Mouse (Mus musculus) heart, adult 18-20 months (tissue): ENCODE results near the gene Tubb4b. TPM values are rescaled to one million over a fixed set of nuclear protein-coding genes. Genes with fewer than 3 reads are reported as not detected.
A peak's percentile ranks its signal among the peaks of the same experiment; 100 is the strongest.
"Not testable (repeated sequence)": the region's sequence is repeated elsewhere in the genome, so short reads cannot be mapped to it uniquely, and the experiment has no call there.

ENCODE experiments used
- DNase-seq, 2 experiments: peaks; one replicate each; pipeline ENCODE4 v3.0.0; 2021 to 2022; ENCODE audit warnings: mixed read lengths in 1 of 2
- long read RNA-seq, 2 experiments: library from polyadenylated mRNA; stranded (forward); transcript quantifications; one replicate each; pipeline ENCODE4 v2.0.0; 2021
- total RNA-seq, 2 experiments: library from RNA; stranded (reverse); gene quantifications; 2 replicates each; pipeline ENCODE4 v1.2.3; 2021

The Tubb4b gene
- 100 to 1,000 TPM; 289 to 308 TPM for total RNA-seq
- long read RNA-seq, experiment 1, transcript Tubb4b-201 (4 exons, 1,598 nt), result major isoform, 199 of 388 reads
- long read RNA-seq, experiment 1, partial matches to known transcripts, result 7 of 388 reads
- long read RNA-seq, experiment 1, other reads (novel, unspliced or antisense), result 182 of 388 reads
- long read RNA-seq, experiment 2, transcript Tubb4b-201 (4 exons, 1,598 nt), result major isoform, 105 of 311 reads
- long read RNA-seq, experiment 2, partial matches to known transcripts, result 4 of 311 reads
- long read RNA-seq, experiment 2, other reads (novel, unspliced or antisense), result 202 of 311 reads

GRCm38 (mm10) chr2:25224492-25224765 is at the start of gene Tubb4b:
Gene Tubb4b, minus strand, starts transcription at chr2:25224702.
- DNase-seq, result no peak

- DNase-seq, result no peak
Observed at GRCm38 (mm10) chr2:25273010-25273409, 48.5 kb upstream of the Tubb4b start.

- no peak for DNase-seq
Observed at GRCm38 (mm10) chr2:25272515-25272914, 48.0 kb upstream of the Tubb4b start.

GRCm38 (mm10) chr2:25271827-25272511 is 47.5 kb upstream of the Tubb4b start, which contains the start of the genes Ssna1 and Anapc2:
Gene Ssna1, minus strand, starts transcription at chr2:25272438.
Gene Anapc2, plus strand, starts transcription at chr2:25272478.
- DNase-seq, result peak; percentile 97 to 99

- no peak for DNase-seq
Observed at GRCm38 (mm10) chr2:25267746-25268309, 43.3 kb upstream of the Tubb4b start.

- DNase-seq, result no peak
Observed at GRCm38 (mm10) chr2:25267241-25267640, 42.7 kb upstream of the Tubb4b start.

- peak; percentile 59 to 73 for DNase-seq
Observed at GRCm38 (mm10) chr2:25266720-25267119, 42.2 kb upstream of the Tubb4b start.

- DNase-seq, result peak; percentile 49 to 76
Observed at GRCm38 (mm10) chr2:25265897-25266656, 41.6 kb upstream of the Tubb4b start.

- DNase-seq, result no peak
Observed at GRCm38 (mm10) chr2:25264851-25265250, 40.3 kb upstream of the Tubb4b start.

GRCm38 (mm10) chr2:25264286-25264660 is 39.8 kb upstream of the Tubb4b start:
- DNase-seq, result no peak

- DNase-seq, result no peak
Observed at GRCm38 (mm10) chr2:25263623-25264285, 39.3 kb upstream of the Tubb4b start.

- peak; percentile 26 to 35 for DNase-seq
Observed at GRCm38 (mm10) chr2:25262795-25263622, 38.5 kb upstream of the Tubb4b start.

- DNase-seq, result peak; percentile 94 to 98
Observed at GRCm38 (mm10) chr2:25262291-25262767, 37.8 kb upstream of the Tubb4b start, which contains the start of gene Tprn. Gene Tprn, plus strand, starts transcription at chr2:25262618.

- no peak for DNase-seq
Observed at GRCm38 (mm10) chr2:25261870-25262269, 37.4 kb upstream of the Tubb4b start.

- no peak for DNase-seq
Observed at GRCm38 (mm10) chr2:25258887-25259286, 34.4 kb upstream of the Tubb4b start.

GRCm38 (mm10) chr2:25257250-25257649 is 32.7 kb upstream of the Tubb4b start:
- not testable (repeated sequence) for DNase-seq

- peak; percentile 30 to 58 for DNase-seq
Observed at GRCm38 (mm10) chr2:25256443-25257109, 32.1 kb upstream of the Tubb4b start.

GRCm38 (mm10) chr2:25255284-25255779 is 30.8 kb upstream of the Tubb4b start, which contains the start of gene Tmem203:
Gene Tmem203, plus strand, starts transcription at chr2:25255439.
- peak; percentile 91 to 95 for DNase-seq

- DNase-seq, result no peak
Observed at GRCm38 (mm10) chr2:25252331-25252730, 27.8 kb upstream of the Tubb4b start.
